8 mouse cellular contexts compared by ENCODE assay signal in genomic region chr5:24474025-24474722, GRCm38 (mm10). TPM values are rescaled to one million over a fixed set of nuclear protein-coding genes. Genes with fewer than 3 reads are reported as not detected.
DNase-seq lines count a peak whose midpoint lies in the region; ATAC-seq lines count a peak whose summit lies in the region.

No protein-coding gene starts in this region.

- 4% methylated on average over 70 of the region's 77 CpGs for WGBS in forebrain, embryonic 16.5 days
- WGBS in limb, embryonic 10.5 days, result 2% methylated on average over 77 of the region's 77 CpGs
- 4% methylated on average over 74 of the region's 77 CpGs for WGBS in midbrain, embryonic 14.5 days

- peak overlapping the region; percentile 40 for H3K4me3 ChIP-seq in forebrain, embryonic 16.5 days (replicated peaks; ENCODE audit: low read length)
- H3K4me3 ChIP-seq in limb, embryonic 10.5 days, result peak overlapping the region; percentile 55
- H3K4me3 ChIP-seq in midbrain, embryonic 14.5 days (replicated peaks; ENCODE audit: low read depth, low read length), result peak overlapping the region; percentile 28

- intact Hi-C loops in left cerebral cortex, postnatal 14 days (cut with DNase I), result no loop called here

- peak; percentile 42 for DNase-seq in ovary, postnatal 36 days (ENCODE audit: low spot score)
- DNase-seq in ovary, adult 18-20 months (ENCODE audit: low spot score), result no peak
- peak; percentile 70 for DNase-seq in limb, embryonic 10.5 days (ENCODE audit: low spot score)
- DNase-seq in midbrain, embryonic 14.5 days, result no peak
- no peak for DNase-seq in frontal cortex, postnatal 25 days (ENCODE audit: low spot score in 2 of 2)
- DNase-seq in left cerebral cortex, postnatal 14 days (ENCODE audit: low spot score in 2 of 2), result no peak
- no peak for DNase-seq in right cerebral cortex, postnatal 25 days

- H3K9me3 ChIP-seq in forebrain, embryonic 16.5 days (ENCODE audit: control insufficient read depth, low read length), result no peaks in the 10 kb centered on the region
- H3K9me3 ChIP-seq in limb, embryonic 10.5 days (replicated peaks), result no peaks in the 10 kb centered on the region
- H3K9me3 ChIP-seq in midbrain, embryonic 14.5 days (ENCODE audit: control insufficient read depth, low read length), result no peaks in the 10 kb centered on the region

- H3K4me2 ChIP-seq in forebrain, embryonic 16.5 days (ENCODE audit: low read length), result peak overlapping the region; percentile 56
- peak overlapping the region; percentile 61 for H3K4me2 ChIP-seq in midbrain, embryonic 14.5 days (ENCODE audit: low read length)

- H3K27ac ChIP-seq in forebrain, embryonic 16.5 days (ENCODE audit: low read length), result no peak overlapping the region
- H3K27ac ChIP-seq in limb, embryonic 10.5 days, result peak overlapping the region; percentile 59
- H3K27ac ChIP-seq in midbrain, embryonic 14.5 days (replicated peaks; ENCODE audit: low read depth, low read length), result no peak overlapping the region

- H3K36me3 ChIP-seq in forebrain, embryonic 16.5 days (ENCODE audit: control insufficient read depth, insufficient read depth), result peaks cover 8% of the 10 kb centered on the region
- H3K36me3 ChIP-seq in limb, embryonic 10.5 days, result peaks cover 38% of the 10 kb centered on the region
- H3K36me3 ChIP-seq in midbrain, embryonic 14.5 days (ENCODE audit: control insufficient read depth, insufficient read depth, low read length), result peaks cover 31% of the 10 kb centered on the region

- ATAC-seq in forebrain, embryonic 16.5 days, result peak; percentile 21
- no peak; the same call in 1 of the 2 replicates for ATAC-seq in midbrain, embryonic 14.5 days (ENCODE audit: low FRiP score, low TSS enrichment)

- H3K4me1 ChIP-seq in forebrain, embryonic 16.5 days (replicated peaks; ENCODE audit: control insufficient read depth, insufficient read depth, low read length), result peaks cover 24% of the 10 kb centered on the region
- H3K4me1 ChIP-seq in limb, embryonic 10.5 days, result peaks cover 57% of the 10 kb centered on the region
- peaks cover 15% of the 10 kb centered on the region for H3K4me1 ChIP-seq in midbrain, embryonic 14.5 days (ENCODE audit: control insufficient read depth, insufficient read depth, low read length)

- peaks cover 7% of the 10 kb centered on the region for H3K27me3 ChIP-seq in forebrain, embryonic 16.5 days (replicated peaks; ENCODE audit: control insufficient read depth, insufficient read depth, low read length)
- peaks cover 33% of the 10 kb centered on the region for H3K27me3 ChIP-seq in limb, embryonic 10.5 days (ENCODE audit: low read depth, poor library complexity, severe bottlenecking)
- H3K27me3 ChIP-seq in midbrain, embryonic 14.5 days (ENCODE audit: control insufficient read depth, insufficient read depth, low read length), result peaks cover 19% of the 10 kb centered on the region; the same call in 1 of the 2 replicates

- H3K9ac ChIP-seq in forebrain, embryonic 16.5 days (replicated peaks; ENCODE audit: low read depth, low read length), result peak overlapping the region; percentile 48
- H3K9ac ChIP-seq in midbrain, embryonic 14.5 days (replicated peaks; ENCODE audit: low read length), result peak overlapping the region; percentile 43

RNA-seq across cellular contexts. Expression of gene Agap3, which starts 22.2 kb away (rescaled TPM):
- 57.0 and 58.6 TPM in 2 replicates for polyA plus RNA-seq in forebrain, embryonic 16.5 days (2015; fragmentation: Nextera tagmentation; extraction: Ambion mirVana)
- polyA plus RNA-seq in limb, embryonic 10.5 days (2016; fragmentation: Nextera tagmentation; extraction: Ambion mirVana), result 39.8 and 42.7 TPM in 2 replicates
- polyA plus RNA-seq in midbrain, embryonic 14.5 days (2014; fragmentation: Nextera tagmentation; extraction: Ambion mirVana), result 65.1 and 79.0 TPM in 2 replicates
- 100 to 1,000 TPM; 464 to 465 TPM for total RNA-seq in left cerebral cortex, postnatal 14 days (2021)

RNA-seq across cellular contexts. Expression of gene Tmub1, which starts 26.5 kb away (rescaled TPM):
- 37.3 and 45.4 TPM in 2 replicates for polyA plus RNA-seq in forebrain, embryonic 16.5 days (2015; fragmentation: Nextera tagmentation; extraction: Ambion mirVana)
- 22.1 and 24.2 TPM in 2 replicates for polyA plus RNA-seq in limb, embryonic 10.5 days (2016; fragmentation: Nextera tagmentation; extraction: Ambion mirVana)
- 51.0 and 64.1 TPM in 2 replicates for polyA plus RNA-seq in midbrain, embryonic 14.5 days (2014; fragmentation: Nextera tagmentation; extraction: Ambion mirVana)
- total RNA-seq in left cerebral cortex, postnatal 14 days (2021), result 10 to 100 TPM; 30.4 to 31.2 TPM

RNA-seq across cellular contexts. Expression of gene Fastk, which starts 29.1 kb away (rescaled TPM):
- 92.2 and 96.3 TPM in 2 replicates for polyA plus RNA-seq in forebrain, embryonic 16.5 days (2015; fragmentation: Nextera tagmentation; extraction: Ambion mirVana)
- 101 and 118 TPM in 2 replicates for polyA plus RNA-seq in limb, embryonic 10.5 days (2016; fragmentation: Nextera tagmentation; extraction: Ambion mirVana)
- 91.8 and 105 TPM in 2 replicates for polyA plus RNA-seq in midbrain, embryonic 14.5 days (2014; fragmentation: Nextera tagmentation; extraction: Ambion mirVana)
- total RNA-seq in left cerebral cortex, postnatal 14 days (2021), result 100 to 1,000 TPM; 110 to 120 TPM

RNA-seq across cellular contexts. Expression of gene Slc4a2, which starts 50.5 kb away (rescaled TPM):
- 19.1 and 23.9 TPM in 2 replicates for polyA plus RNA-seq in forebrain, embryonic 16.5 days (2015; fragmentation: Nextera tagmentation; extraction: Ambion mirVana)
- polyA plus RNA-seq in limb, embryonic 10.5 days (2016; fragmentation: Nextera tagmentation; extraction: Ambion mirVana), result 33.7 and 43.9 TPM in 2 replicates
- polyA plus RNA-seq in midbrain, embryonic 14.5 days (2014; fragmentation: Nextera tagmentation; extraction: Ambion mirVana), result 14.8 TPM in 2 replicates
- 10 to 100 TPM; 26.8 to 31.9 TPM for total RNA-seq in left cerebral cortex, postnatal 14 days (2021)

RNA-seq across cellular contexts. Expression of gene Cdk5, which starts 50.8 kb away (rescaled TPM):
- 106 and 127 TPM in 2 replicates for polyA plus RNA-seq in forebrain, embryonic 16.5 days (2015; fragmentation: Nextera tagmentation; extraction: Ambion mirVana)
- polyA plus RNA-seq in limb, embryonic 10.5 days (2016; fragmentation: Nextera tagmentation; extraction: Ambion mirVana), result 37.2 and 48.5 TPM in 2 replicates
- 110 and 136 TPM in 2 replicates for polyA plus RNA-seq in midbrain, embryonic 14.5 days (2014; fragmentation: Nextera tagmentation; extraction: Ambion mirVana)
- total RNA-seq in left cerebral cortex, postnatal 14 days (2021), result 100 to 1,000 TPM; 138 to 149 TPM

Comparison
In these comparisons a context has a peak if more than half of its experiments do, and no peak if none do; other contexts are left out.
1. DNase-seq: peak in ovary, postnatal 36 days (single experiment) and limb, embryonic 10.5 days (single experiment); none in ovary, adult 18-20 months (single experiment), midbrain, embryonic 14.5 days (single experiment), frontal cortex, postnatal 25 days (0 of 2), left cerebral cortex, postnatal 14 days (0 of 2) and right cerebral cortex, postnatal 25 days (single experiment).
2. Peak in every context shown above with its lines, with median percentiles within 50 percentile points of each other: H3K4me3 ChIP-seq.